Mouse (Mus musculus): Measurements from ENCODE around the gene Flnb. TPM values are rescaled to one million over a fixed set of nuclear protein-coding genes. Genes with fewer than 3 reads are reported as not detected.

The Flnb gene
- total and polyA plus RNA-seq, 3 experiments, result 29.5 to 74.0 (median 61.6) TPM

DNA sequence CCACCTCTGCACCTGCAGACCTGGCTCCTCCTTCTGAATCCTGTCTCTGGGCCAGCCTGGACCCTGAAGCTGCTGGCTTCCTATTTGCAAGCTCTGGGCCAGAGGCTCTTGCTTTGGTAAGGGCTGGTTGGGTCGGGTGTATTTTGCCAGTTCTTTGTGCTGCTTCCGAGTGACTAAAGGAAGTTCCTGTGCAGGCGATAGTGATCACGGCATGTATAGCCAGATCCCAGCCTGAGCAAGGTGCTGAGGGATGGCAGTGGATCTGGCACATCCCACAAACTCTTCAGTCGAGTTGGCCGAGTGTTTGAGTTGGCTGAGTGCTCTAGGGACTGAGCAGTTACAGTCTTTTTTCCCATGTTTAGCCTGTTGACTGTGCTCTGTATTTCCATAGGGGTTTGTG lies 68.3 kb downstream of the Flnb start:
- Histone ChIP-seq H3K79me2 (replicated peaks; ENCODE audit: control insufficient read depth, extremely low read depth, insufficient read depth, poor library complexity, severe bottlenecking) (no peaks in the 10 kb centered on the region), H3K27me3 (replicated peaks) (no peaks in the 10 kb centered on the region), H3K4me2 (ENCODE audit: insufficient read depth, low read depth, poor library complexity, severe bottlenecking) (no peak overlapping the region), H3K9ac (ENCODE audit: insufficient read depth, low read depth) (no peak overlapping the region), H3K4me1 (ENCODE audit: control insufficient read depth in 1 of 2, insufficient read depth in 2 of 2) (peaks cover 5 to 27% of the 10 kb centered on the region in 2 experiments), H3K4me3 (replicated peaks in 1 of 3; ENCODE audit: low read depth in 2 of 3, low read length in 2 of 3, poor library complexity in 1 of 3) (no peak overlapping the region), H3K9me3 (replicated peaks; ENCODE audit: low read length) (no peaks in the 10 kb centered on the region), H3K27ac (ENCODE audit: insufficient read depth, low read depth) (no peak overlapping the region), H3K36me3 (replicated peaks in 1 of 2; ENCODE audit: control insufficient read depth in 1 of 2, insufficient read depth in 1 of 2, low read length in 1 of 2) (peaks cover 58 to 91% of the 10 kb centered on the region in 2 experiments)
- in situ Hi-C loops (cut with MboI; ENCODE audit: low pct_ligation_motif_present, low pct_unique_long_range_greater_than_20kb, low sequenced_read_pairs), result loop anchor here (5.0 kb wide), 1 partner anchor 69 kb away; the partner anchor contains the start of gene Flnb
- TF ChIP-seq NELFE (IDR thresholded peaks at IDR 0.05; ENCODE audit: low read depth, low read length) (no peak), NRF1 (IDR thresholded peaks at IDR 0.05; ENCODE audit: low read depth, low read length) (no peak), BHLHE40 (IDR thresholded peaks at IDR 0.05; ENCODE audit: low read depth, low read length) (no peak), POLR2AphosphoS2 (IDR thresholded peaks at IDR 0.05; ENCODE audit: low read depth, low read length) (no peak), E2F4 (IDR thresholded peaks at IDR 0.05; ENCODE audit: insufficient replicate concordance, low read depth, low read length) (no peak), POLR2A (IDR thresholded peaks at IDR 0.05; ENCODE audit: low read depth, low read length) (no peak)
- dilution Hi-C loops (cut with MboI; ENCODE audit: extremely low pct_ligation_motif_present, extremely low pct_unique_long_range_greater_than_20kb, low sequenced_read_pairs), result no loop called here
- DNase-seq (ENCODE audit: extremely low read depth), result no peak

DNA sequence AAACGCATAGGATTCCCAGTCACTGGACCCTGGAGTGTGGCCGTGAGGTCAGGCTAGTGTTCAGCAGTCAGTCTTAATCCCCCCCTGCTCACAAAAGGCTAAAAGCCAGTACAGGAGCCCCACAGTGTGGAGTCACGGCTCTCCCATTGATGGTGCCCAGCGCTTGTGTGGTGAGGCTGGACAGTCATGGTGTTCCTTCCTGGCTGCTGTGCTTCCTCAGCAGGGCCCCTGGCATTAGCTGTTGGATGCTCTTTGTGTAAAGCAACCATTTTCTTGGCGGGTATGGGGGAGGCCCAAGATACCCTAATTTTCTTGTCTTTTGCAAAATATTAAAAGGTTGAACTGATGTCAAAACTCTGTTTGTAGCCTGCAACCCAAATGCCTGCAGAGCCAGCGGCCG lies 69.4 kb downstream of the Flnb start:
- DNase-seq (ENCODE audit: extremely low read depth), result no peak

DNA sequence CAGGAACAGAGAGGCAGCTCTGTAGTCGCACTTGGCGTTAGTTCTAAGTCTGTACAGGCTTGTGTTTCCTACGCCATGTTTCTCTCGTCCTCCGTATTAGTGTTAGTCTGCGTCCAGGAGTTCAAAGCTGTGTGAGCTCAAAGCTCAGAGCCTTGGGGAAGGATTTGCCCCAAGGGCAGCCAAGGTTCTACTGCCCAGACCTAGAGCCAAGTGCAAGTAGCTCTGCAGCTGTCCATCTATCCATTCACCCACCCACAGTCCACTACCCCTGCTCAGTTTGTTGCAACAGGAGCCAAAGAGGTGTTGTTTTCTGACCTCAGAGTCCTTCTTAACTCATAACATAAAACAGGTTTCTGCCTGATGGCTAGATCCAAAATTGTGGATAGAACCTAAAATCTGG lies 70.5 kb downstream of the Flnb start:
- Histone ChIP-seq H3K36me3 (replicated peaks in 1 of 2; ENCODE audit: control insufficient read depth in 1 of 2, insufficient read depth in 1 of 2, low read length in 1 of 2) (peaks cover 56 to 92% of the 10 kb centered on the region in 2 experiments), H3K4me3 (replicated peaks in 1 of 3; ENCODE audit: low read depth in 2 of 3, low read length in 2 of 3, poor library complexity in 1 of 3) (no peak overlapping the region), H3K4me2 (ENCODE audit: insufficient read depth, low read depth, poor library complexity, severe bottlenecking) (no peak overlapping the region), H3K27me3 (replicated peaks) (no peaks in the 10 kb centered on the region), H3K9ac (ENCODE audit: insufficient read depth, low read depth) (no peak overlapping the region), H3K4me1 (ENCODE audit: control insufficient read depth in 1 of 2, insufficient read depth in 2 of 2) (peaks cover 5 to 27% of the 10 kb centered on the region in 2 experiments), H3K27ac (ENCODE audit: insufficient read depth, low read depth) (no peak overlapping the region), H3K79me2 (replicated peaks; ENCODE audit: control insufficient read depth, extremely low read depth, insufficient read depth, poor library complexity, severe bottlenecking) (no peaks in the 10 kb centered on the region), H3K9me3 (replicated peaks; ENCODE audit: low read length) (no peaks in the 10 kb centered on the region)
- DNase-seq (ENCODE audit: extremely low read depth), result no peak
- in situ Hi-C loops (cut with MboI; ENCODE audit: low pct_ligation_motif_present, low pct_unique_long_range_greater_than_20kb, low sequenced_read_pairs), result loop anchor here (5.0 kb wide), 1 partner anchor 71 kb away; the partner anchor contains the start of gene Flnb
- dilution Hi-C loops (cut with MboI; ENCODE audit: extremely low pct_ligation_motif_present, extremely low pct_unique_long_range_greater_than_20kb, low sequenced_read_pairs), result no loop called here
- TF ChIP-seq SMC3 (IDR thresholded peaks at IDR 0.05; ENCODE audit: low read depth, low read length), result no peak
- TF ChIP-seq ZC3H11A (IDR thresholded peaks at IDR 0.05; ENCODE audit: low read depth, low read length), result no peak
- TF ChIP-seq TCF12 (IDR thresholded peaks at IDR 0.05; ENCODE audit: low read depth, low read length), result no peak
- no peak for TF ChIP-seq CTCF (conservative IDR thresholded peaks at IDR 0.05 in 1 of 2, IDR thresholded peaks at IDR 0.05 in 1 of 2; ENCODE audit: low read depth in 2 of 2, low read length in 2 of 2)
- TF ChIP-seq MXI1 (IDR thresholded peaks at IDR 0.05; ENCODE audit: low read depth, low read length), result no peak
- no peak for TF ChIP-seq IRF4 (IDR thresholded peaks at IDR 0.05; ENCODE audit: low read depth, low read length)
- TF ChIP-seq POLR2AphosphoS2 (IDR thresholded peaks at IDR 0.05; ENCODE audit: low read depth, low read length), result no peak
- no peak for TF ChIP-seq UBTF (IDR thresholded peaks at IDR 0.05; ENCODE audit: low read depth, low read length)
- no peak for TF ChIP-seq MYC (IDR thresholded peaks at IDR 0.05; ENCODE audit: low read depth, low read length)
- TF ChIP-seq CHD1 (IDR thresholded peaks at IDR 0.05; ENCODE audit: low read depth, low read length), result no peak

More for the DNA sequence above, 69.4 kb downstream of the Flnb start:
- in situ Hi-C loops (cut with MboI; ENCODE audit: low pct_ligation_motif_present, low pct_unique_long_range_greater_than_20kb, low sequenced_read_pairs) (loop anchor here (5.0 kb wide), 1 partner anchor 70 kb away; the partner anchor contains the start of gene Flnb), dilution Hi-C loops (cut with MboI; ENCODE audit: extremely low pct_ligation_motif_present, extremely low pct_unique_long_range_greater_than_20kb, low sequenced_read_pairs) (no loop called here)
- H3K4me2 ChIP-seq (ENCODE audit: insufficient read depth, low read depth, poor library complexity, severe bottlenecking), result no peak overlapping the region
- H3K4me3 ChIP-seq (replicated peaks in 1 of 3; ENCODE audit: low read depth in 2 of 3, low read length in 2 of 3, poor library complexity in 1 of 3), result no peak overlapping the region
- no peaks in the 10 kb centered on the region for H3K9me3 ChIP-seq (replicated peaks; ENCODE audit: low read length)
- H3K79me2 ChIP-seq (replicated peaks; ENCODE audit: control insufficient read depth, extremely low read depth, insufficient read depth, poor library complexity, severe bottlenecking), result no peaks in the 10 kb centered on the region
- no peaks in the 10 kb centered on the region for H3K27me3 ChIP-seq (replicated peaks)
- H3K36me3 ChIP-seq (replicated peaks in 1 of 2; ENCODE audit: control insufficient read depth in 1 of 2, insufficient read depth in 1 of 2, low read length in 1 of 2), result peaks cover 55 to 92% of the 10 kb centered on the region in 2 experiments
- no peak overlapping the region for H3K9ac ChIP-seq (ENCODE audit: insufficient read depth, low read depth)
- TF ChIP-seq MAZ (IDR thresholded peaks at IDR 0.05; ENCODE audit: low read depth, low read length) (no peak), USF1 (IDR thresholded peaks at IDR 0.05; ENCODE audit: low read depth, low read length) (no peak), JUND (conservative IDR thresholded peaks at IDR 0.05; ENCODE audit: low read depth, low read length) (no peak), ZC3H11A (IDR thresholded peaks at IDR 0.05; ENCODE audit: low read depth, low read length) (no peak), E2F4 (IDR thresholded peaks at IDR 0.05; ENCODE audit: insufficient replicate concordance, low read depth, low read length) (no peak), KAT2A (IDR thresholded peaks at IDR 0.05; ENCODE audit: insufficient replicate concordance, low read length) (no peak), POLR2A (IDR thresholded peaks at IDR 0.05; ENCODE audit: low read depth, low read length) (no peak), MAFK (IDR thresholded peaks at IDR 0.05; ENCODE audit: insufficient replicate concordance, low read length) (no peak), PAX5 (IDR thresholded peaks at IDR 0.05; ENCODE audit: low read length) (no peak), ZKSCAN1 (IDR thresholded peaks at IDR 0.05; ENCODE audit: borderline replicate concordance, low read depth, low read length) (no peak)
- peaks cover 5 to 27% of the 10 kb centered on the region in 2 experiments for H3K4me1 ChIP-seq (ENCODE audit: control insufficient read depth in 1 of 2, insufficient read depth in 2 of 2)
- H3K27ac ChIP-seq (ENCODE audit: insufficient read depth, low read depth), result no peak overlapping the region
